Mouse (Mus musculus): ENCODE measurements at regions not wholly inside any gene's neighbourhood (a gene's known extent, or its start where the extent isn't known, plus 50 kb on each side); places are given as distances from the start of the nearest gene placed in this dataset.

DNA sequence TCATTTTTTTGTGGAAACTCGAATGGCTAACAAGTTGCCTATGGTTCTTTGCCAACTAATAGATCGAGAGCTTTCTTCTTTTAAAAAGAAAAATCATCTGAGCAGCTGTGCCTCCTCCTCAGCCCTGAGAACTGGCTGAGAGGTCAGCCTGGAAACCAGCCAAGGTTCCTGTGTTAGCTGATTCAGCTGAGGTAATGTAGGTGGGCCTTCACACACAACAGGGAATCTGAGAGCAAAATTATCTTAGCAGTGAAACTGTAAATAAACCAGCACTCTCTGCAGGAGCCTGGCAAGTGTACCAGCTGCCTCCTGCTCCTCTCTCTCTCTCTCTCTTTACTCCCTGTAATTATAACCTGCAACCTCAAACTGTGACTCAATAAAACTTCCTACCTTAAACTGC, 364.4 kb upstream of the Khdrbs2 start:
- H3K9me3 ChIP-seq (ENCODE audit: control insufficient read depth, low read length), result no peaks in the 10 kb centered on the region
- DNase-seq (peak; percentile 42), ATAC-seq (ENCODE audit: low FRiP score, low TSS enrichment) (no peak)
- no peaks in the 10 kb centered on the region for H3K36me3 ChIP-seq (ENCODE audit: control insufficient read depth, insufficient read depth, low read length)
- H3K4me3 ChIP-seq (replicated peaks; ENCODE audit: low read depth, low read length), result no peak overlapping the region
- WGBS, result 57% methylated on average over 2 of the region's 2 CpGs
- H3K4me1 ChIP-seq (ENCODE audit: control insufficient read depth, insufficient read depth, low read length), result no peaks in the 10 kb centered on the region
- no peaks in the 10 kb centered on the region for H3K27me3 ChIP-seq (ENCODE audit: control insufficient read depth, insufficient read depth, low read length)
- no peak overlapping the region for H3K4me2 ChIP-seq (ENCODE audit: low read length)
- no peak overlapping the region for H3K9ac ChIP-seq (replicated peaks; ENCODE audit: low read length)
- no peak overlapping the region for H3K27ac ChIP-seq (replicated peaks; ENCODE audit: low read depth, low read length)
